Mouse (Mus musculus) heart, adult 8-10 months (tissue): ENCODE measurements around the gene Snx1. TPM values are rescaled to one million over a fixed set of nuclear protein-coding genes. Genes with fewer than 3 reads are reported as not detected.

Experiments
- DNase-seq: peaks from one replicate; pipeline ENCODE4 v3.0.0; 2022; ENCODE audit warnings: low spot score
- total RNA-seq, 4 experiments: library from RNA; stranded (reverse); gene quantifications; 2 replicates each; pipeline ENCODE4 v1.2.4; 2022

Gene Snx1
- 10 to 100 TPM; 21.3 to 25.8 (median 24.0) TPM for total RNA-seq

GRCm38 (mm10) chr9:66126456-66127192, at the start of gene Snx1, which contains the start of gene Ciao2a:
Gene Snx1 (minus strand): TSS chr9:66126587.
Gene Ciao2a (plus strand): TSS chr9:66126611.
- peak; percentile 96 for DNase-seq

- no peak for DNase-seq
Measured at GRCm38 (mm10) chr9:66174985-66175384, 48.6 kb upstream of the Snx1 start.

GRCm38 (mm10) chr9:66173316-66173855, 47.0 kb upstream of the Snx1 start:
- no peak for DNase-seq

GRCm38 (mm10) chr9:66171275-66171921, 45.0 kb upstream of the Snx1 start:
- no peak for DNase-seq

GRCm38 (mm10) chr9:66170506-66170905, 44.1 kb upstream of the Snx1 start:
- DNase-seq, result no peak

GRCm38 (mm10) chr9:66168233-66168632, 41.8 kb upstream of the Snx1 start:
- no peak for DNase-seq

GRCm38 (mm10) chr9:66167222-66167621, 40.8 kb upstream of the Snx1 start:
- DNase-seq, result no peak

GRCm38 (mm10) chr9:66162995-66163394, 36.6 kb upstream of the Snx1 start:
- peak; percentile 48 for DNase-seq

- no peak for DNase-seq
Measured at GRCm38 (mm10) chr9:66160155-66160554, 33.8 kb upstream of the Snx1 start.

GRCm38 (mm10) chr9:66158885-66159430, 32.6 kb upstream of the Snx1 start:
- DNase-seq, result no peak

GRCm38 (mm10) chr9:66157958-66158830, 31.8 kb upstream of the Snx1 start, which contains the start of gene Dapk2:
Gene Dapk2 (plus strand): TSS chr9:66158223.
- DNase-seq, result peak; percentile 77

- DNase-seq, result no peak
Measured at GRCm38 (mm10) chr9:66155534-66155933, 29.1 kb upstream of the Snx1 start.

GRCm38 (mm10) chr9:66154013-66154412, 27.6 kb upstream of the Snx1 start:
- no peak for DNase-seq

- no peak for DNase-seq
Measured at GRCm38 (mm10) chr9:66153594-66153993, 27.2 kb upstream of the Snx1 start.

GRCm38 (mm10) chr9:66152011-66152410, 25.6 kb upstream of the Snx1 start:
- DNase-seq, result no peak

- DNase-seq, result no peak
Measured at GRCm38 (mm10) chr9:66146141-66146540, 19.8 kb upstream of the Snx1 start.

- DNase-seq, result peak; percentile 72
Measured at GRCm38 (mm10) chr9:66144248-66144647, 17.9 kb upstream of the Snx1 start.

GRCm38 (mm10) chr9:66142265-66142664, 15.9 kb upstream of the Snx1 start:
- DNase-seq, result no peak

- no peak for DNase-seq
Measured at GRCm38 (mm10) chr9:66138193-66138592, 11.8 kb upstream of the Snx1 start.

- DNase-seq, result no peak
Measured at GRCm38 (mm10) chr9:66135967-66136366, 9.6 kb upstream of the Snx1 start.

- no peak for DNase-seq
Measured at GRCm38 (mm10) chr9:66131466-66131865, 5.1 kb upstream of the Snx1 start.
